In the genomic region with DNA sequence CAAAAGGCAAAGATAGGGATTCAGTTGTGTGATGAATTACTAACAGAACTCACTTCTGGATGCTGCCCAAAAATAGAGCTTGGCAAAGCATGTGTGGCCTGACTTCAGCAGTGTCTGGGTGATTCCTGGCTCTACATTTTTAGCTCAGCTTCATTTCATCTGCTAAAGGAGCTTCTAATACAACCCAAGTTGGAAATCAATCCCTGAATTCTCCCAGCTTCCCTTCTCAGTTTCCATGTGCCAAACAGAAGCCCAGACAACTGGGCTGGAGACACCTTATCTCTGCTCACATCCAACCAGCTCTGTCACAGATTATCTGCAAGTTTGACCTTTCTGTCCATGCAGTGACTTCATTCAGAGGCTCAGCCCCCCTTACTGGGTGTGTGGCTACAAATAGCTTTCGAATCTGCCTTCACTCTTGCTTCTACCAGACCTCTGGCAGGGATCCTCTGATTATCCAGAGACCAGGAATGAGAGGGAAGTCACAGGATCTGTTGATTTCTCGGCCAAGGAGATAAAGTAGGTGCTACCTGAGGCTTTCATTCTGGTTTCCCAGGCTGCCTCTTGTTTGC, we compare ENCODE assay signal across 11 mouse cellular contexts. TPM values are rescaled to one million over a fixed set of nuclear protein-coding genes. Genes with fewer than 3 reads are reported as not detected.
DNase-seq lines count a peak whose midpoint lies in the region; ATAC-seq and TF ChIP-seq lines count a peak whose summit lies in the region.
"Had no signal": no experiment of that assay in that cellular context is flagged by ENCODE, and none has a peak within 500 bp of the region (broad histone marks: within the 10 kb centered on the region; RNA-seq: fewer than 3 reads in every experiment).

No protein-coding gene starts in this region.

- no peak overlapping the region for H3K4me3 ChIP-seq in heart, embryonic 10.5 days
- H3K4me3 ChIP-seq in lung, embryonic 15.5 days = no peak overlapping the region
- H3K4me3 ChIP-seq in midbrain, embryonic 14.5 days (replicated peaks; ENCODE audit: low read depth, low read length) = no peak overlapping the region
- no peak overlapping the region for H3K4me3 ChIP-seq in kidney, adult 2 months (ENCODE audit: insufficient read depth, low read depth, low read length)
- H3K4me3 ChIP-seq: embryonic facial prominence, embryonic 12.5 days; midbrain, embryonic 10.5 days had no signal

- no peaks in the 10 kb centered on the region for H3K9me3 ChIP-seq in heart, embryonic 10.5 days
- H3K9me3 ChIP-seq in lung, embryonic 15.5 days = no peaks in the 10 kb centered on the region
- no peaks in the 10 kb centered on the region for H3K9me3 ChIP-seq in midbrain, embryonic 14.5 days (ENCODE audit: control insufficient read depth, low read length)
- H3K9me3 ChIP-seq: embryonic facial prominence, embryonic 12.5 days; midbrain, embryonic 10.5 days had no signal

- H3K36me3 ChIP-seq in heart, embryonic 10.5 days = no peaks in the 10 kb centered on the region
- no peaks in the 10 kb centered on the region for H3K36me3 ChIP-seq in lung, embryonic 15.5 days
- no peaks in the 10 kb centered on the region for H3K36me3 ChIP-seq in midbrain, embryonic 14.5 days (ENCODE audit: control insufficient read depth, insufficient read depth, low read length)
- no peaks in the 10 kb centered on the region for H3K36me3 ChIP-seq in kidney, adult 2 months (ENCODE audit: control insufficient read depth, insufficient read depth, low read length)
- H3K36me3 ChIP-seq: embryonic facial prominence, embryonic 12.5 days; midbrain, embryonic 10.5 days had no signal

- H3K27ac ChIP-seq in heart, embryonic 10.5 days = peak overlapping the region; percentile 83
- 0 out of 2 replicates have a peak overlapping the region, but pooled peaks have one; percentile 7 for H3K27ac ChIP-seq in lung, embryonic 15.5 days
- H3K27ac ChIP-seq in midbrain, embryonic 14.5 days (replicated peaks; ENCODE audit: low read depth, low read length) = no peak overlapping the region
- H3K27ac ChIP-seq in kidney, adult 2 months (ENCODE audit: insufficient read depth, low read depth, low read length) = no peak overlapping the region
- H3K27ac ChIP-seq: embryonic facial prominence, embryonic 12.5 days; midbrain, embryonic 10.5 days had no signal

- H3K27me3 ChIP-seq in heart, embryonic 10.5 days (ENCODE audit: insufficient read depth, poor library complexity, severe bottlenecking) = no peaks in the 10 kb centered on the region
- no peaks in the 10 kb centered on the region for H3K27me3 ChIP-seq in lung, embryonic 15.5 days
- no peaks in the 10 kb centered on the region for H3K27me3 ChIP-seq in midbrain, embryonic 14.5 days (ENCODE audit: control insufficient read depth, insufficient read depth, low read length)
- no peaks in the 10 kb centered on the region for H3K27me3 ChIP-seq in kidney, adult 2 months (replicated peaks; ENCODE audit: control insufficient read depth, insufficient read depth, low read length)
- H3K27me3 ChIP-seq: embryonic facial prominence, embryonic 12.5 days had no signal

- peak; percentile 31 to 78 for DNase-seq in adrenal gland, adult (ENCODE audit: inconsistent age in 2 of 2, low spot score in 1 of 2)
- no peak for DNase-seq in adrenal gland, adult 8-10 months
- peak; percentile 22 for DNase-seq in adipocyte (ENCODE audit: low spot score)
- DNase-seq in heart, embryonic 10.5 days (ENCODE audit: low spot score) = peak; percentile 77
- DNase-seq in midbrain, embryonic 14.5 days = no peak
- no peak for DNase-seq in kidney, adult 2 months
- DNase-seq: kidney, postnatal 10 days had no signal

- H3K9ac ChIP-seq in lung, embryonic 15.5 days = no peak overlapping the region
- H3K9ac ChIP-seq in midbrain, embryonic 14.5 days (replicated peaks; ENCODE audit: low read length) = no peak overlapping the region
- H3K9ac ChIP-seq: embryonic facial prominence, embryonic 12.5 days had no signal

- H3K4me2 ChIP-seq in lung, embryonic 15.5 days = no peak overlapping the region
- no peak overlapping the region for H3K4me2 ChIP-seq in midbrain, embryonic 14.5 days (ENCODE audit: low read length)
- H3K4me2 ChIP-seq: embryonic facial prominence, embryonic 12.5 days had no signal

- peak; percentile 82; the same call in 1 of the 2 replicates for ATAC-seq in lung, embryonic 15.5 days (ENCODE audit: borderline replicate concordance, extremely low read depth, low FRiP score, low TSS enrichment)
- ATAC-seq in midbrain, embryonic 14.5 days (ENCODE audit: low FRiP score, low TSS enrichment) = no peak
- ATAC-seq in erythroid progenitor cell, adult 5-6 weeks (replicated peaks; ENCODE audit: low FRiP score, poor library complexity, severe bottlenecking) = no peak

- WGBS in heart, embryonic 10.5 days = 11% methylated on average over 2 of the region's 2 CpGs
- 15% methylated on average over 2 of the region's 2 CpGs for WGBS in lung, embryonic 15.5 days
- WGBS in midbrain, embryonic 14.5 days = 57% methylated on average over 2 of the region's 2 CpGs
- WGBS in kidney, adult 2 months = 52% methylated on average over 2 of the region's 2 CpGs

- TF ChIP-seq CTCF in kidney, adult 2 months (conservative IDR thresholded peaks at IDR 0.05; ENCODE audit: insufficient read depth, insufficient read length, low read depth, low read length) = no peak

- H3K4me1 ChIP-seq in heart, embryonic 10.5 days = peaks cover 24% of the 10 kb centered on the region
- H3K4me1 ChIP-seq in lung, embryonic 15.5 days = peaks cover 23% of the 10 kb centered on the region
- H3K4me1 ChIP-seq in midbrain, embryonic 14.5 days (ENCODE audit: control insufficient read depth, insufficient read depth, low read length) = no peaks in the 10 kb centered on the region
- 0 out of 2 replicates have a peak, but pooled peaks cover 2% of the 10 kb centered on the region for H3K4me1 ChIP-seq in kidney, adult 2 months (ENCODE audit: control insufficient read depth, insufficient read depth, low read length)
- H3K4me1 ChIP-seq: embryonic facial prominence, embryonic 12.5 days; midbrain, embryonic 10.5 days had no signal

- TF ChIP-seq POLR2A in kidney, adult 2 months (IDR thresholded peaks at IDR 0.05; ENCODE audit: low read depth, low read length) = no peak

RNA-seq across cellular contexts. Expression of gene Ppp1r14c, which starts 28.4 kb away (rescaled TPM):
- total RNA-seq in adrenal gland, adult 8-10 months (2022) = 10 to 100 TPM in 2 of 4 experiments, 1 to 10 TPM in 2; 5.5 to 33.1 (median 13.5) TPM
- 92.5 and 153 TPM in 2 replicates for polyA plus RNA-seq in heart, embryonic 10.5 days (2016; fragmentation: Nextera tagmentation; extraction: Ambion mirVana)
- polyA plus RNA-seq in lung, embryonic 15.5 days (2015; fragmentation: Nextera tagmentation; extraction: Ambion mirVana) = 75.9 and 90.0 TPM in 2 replicates
- polyA plus RNA-seq in midbrain, embryonic 14.5 days (2014; fragmentation: Nextera tagmentation; extraction: Ambion mirVana) = 45.8 and 45.9 TPM in 2 replicates
- not detected in 2 replicates for total RNA-seq in erythroid progenitor cell, adult 5-6 weeks (2015; ENCODE audit: low replicate concordance)
- total RNA-seq in erythroid progenitor cell, adult 5-6 weeks (2017; ENCODE audit: low replicate concordance) = not detected in 2 replicates
- polyA plus RNA-seq in kidney, adult 2 months (2012; rRNA removed) = 0.10 and 0.38 TPM in 2 replicates

Comparison
In these comparisons a context has a peak if more than half of its experiments do, and no peak if none do; other contexts are left out.
1. DNase-seq: peak in adrenal gland, adult (2 of 2), adipocyte (single experiment) and heart, embryonic 10.5 days (single experiment); none in adrenal gland, adult 8-10 months (single experiment), midbrain, embryonic 14.5 days (single experiment) and kidney, adult 2 months (single experiment).
2. H3K27ac ChIP-seq: peak in heart, embryonic 10.5 days (single experiment) and lung, embryonic 15.5 days (single experiment); none in midbrain, embryonic 14.5 days (single experiment) and kidney, adult 2 months (single experiment).
3. RNA of gene Ppp1r14c, which starts 28.4 kb away (polyA plus RNA-seq): 92.5 to 153 TPM in heart, embryonic 10.5 days, 75.9 to 90.0 TPM in lung, embryonic 15.5 days and 45.8 to 45.9 TPM in midbrain, embryonic 14.5 days; 0.10 to 0.38 TPM in kidney, adult 2 months; every median in the first group is over 10 times any median in the second.